Mouse (Mus musculus): Measurements from ENCODE around the gene Vmn1r86. TPM values are rescaled to one million over a fixed set of nuclear protein-coding genes. Genes with fewer than 3 reads are reported as not detected.

Vmn1r86 gene
- polyA plus RNA-seq, 1 experiment from 2014 or later: not detected

DNA sequence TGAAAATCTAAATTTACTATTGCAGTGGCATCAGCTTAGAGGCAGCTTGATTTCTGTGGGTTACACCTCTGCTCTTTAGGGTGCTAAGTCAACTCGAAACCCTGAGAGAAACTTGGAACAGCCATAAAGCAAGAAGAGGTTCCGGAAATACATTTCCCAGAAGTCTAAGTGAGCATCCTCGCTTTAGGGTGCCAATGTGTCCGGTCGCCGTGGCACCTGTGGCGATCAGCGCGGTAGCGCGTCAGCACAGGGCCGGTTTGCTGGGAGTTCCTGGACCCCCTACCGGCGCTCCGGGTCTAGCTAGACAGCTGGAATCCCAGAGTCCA lies 65.8 kb downstream of the Vmn1r86 start:
- no peaks in the 10 kb centered on the region for H3K27me3 ChIP-seq
- peaks cover 5% of the 10 kb centered on the region; the same call in 1 of the 2 replicates for H3K4me1 ChIP-seq
- H3K4me3 ChIP-seq: peak overlapping the region; percentile 62
- no peak for ATAC-seq (ENCODE audit: insufficient number of reproducible peaks, low FRiP score, low TSS enrichment, low read depth)
- WGBS: 2% methylated on average over 15 of the region's 15 CpGs
- peak overlapping the region; percentile 55 for H3K9ac ChIP-seq
- H3K27ac ChIP-seq: 0 out of 2 replicates have a peak overlapping the region, but pooled peaks have one; percentile 61
- H3K9me3 ChIP-seq: no peaks in the 10 kb centered on the region
- H3K36me3 ChIP-seq: no peaks in the 10 kb centered on the region
- peak overlapping the region; percentile 78 for H3K4me2 ChIP-seq

DNA sequence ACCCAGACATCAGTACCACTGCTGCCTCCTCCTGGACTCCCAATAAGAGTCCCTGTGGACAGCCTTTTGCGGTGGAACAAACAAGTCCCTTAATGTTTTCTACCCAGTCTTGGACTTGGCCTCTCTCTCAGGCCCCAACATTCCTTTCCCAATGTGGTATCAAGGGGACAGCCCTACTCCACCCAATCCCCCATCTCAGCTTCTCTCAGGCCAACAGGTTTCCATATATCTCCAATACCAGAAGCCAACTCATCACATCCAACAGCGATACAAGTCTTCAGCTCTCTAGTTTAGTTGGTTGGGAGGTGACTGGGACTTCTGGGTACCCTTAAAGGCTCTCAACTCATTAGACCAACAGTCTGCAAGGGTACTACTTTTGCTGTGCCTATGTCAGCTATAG lies 66.2 kb downstream of the Vmn1r86 start:
- Histone ChIP-seq H3K36me3 (no peaks in the 10 kb centered on the region), H3K27me3 (no peaks in the 10 kb centered on the region), H3K4me3 (peak overlapping the region; percentile 62; the same call in 1 of the 2 replicates), H3K4me1 (peaks cover 5% of the 10 kb centered on the region; the same call in 1 of the 2 replicates), H3K27ac (no peak overlapping the region), H3K9ac (no peak overlapping the region), H3K4me2 (peak overlapping the region; percentile 78; the same call in 1 of the 2 replicates), H3K9me3 (no peaks in the 10 kb centered on the region)
- ATAC-seq (ENCODE audit: insufficient number of reproducible peaks, low FRiP score, low TSS enrichment, low read depth): no peak
- 96% methylated on average over 2 of the region's 2 CpGs for WGBS

DNA sequence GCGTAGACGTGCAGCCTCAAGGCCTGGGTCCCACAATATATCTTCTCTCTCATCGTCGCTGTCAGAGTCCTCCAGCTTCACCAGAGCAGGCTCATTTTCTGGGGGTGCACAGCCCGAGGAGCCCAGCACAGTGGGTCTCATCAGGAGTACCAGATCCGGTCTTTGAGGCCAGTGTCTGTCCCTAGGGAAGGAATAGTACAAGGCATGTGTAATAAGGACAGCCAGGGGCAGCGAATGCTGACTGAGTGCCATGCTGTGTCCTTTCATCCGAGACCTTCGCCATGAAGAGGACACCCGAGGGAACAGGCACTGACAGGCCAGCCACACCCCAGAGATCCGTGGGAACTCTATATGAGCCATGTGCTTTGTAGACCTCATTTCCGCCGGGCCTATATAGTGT lies 66.7 kb downstream of the Vmn1r86 start:
- Histone ChIP-seq H3K27ac (no peak overlapping the region), H3K36me3 (no peaks in the 10 kb centered on the region), H3K4me1 (peaks cover 5% of the 10 kb centered on the region; the same call in 1 of the 2 replicates), H3K9ac (no peak overlapping the region), H3K4me2 (no peak overlapping the region), H3K9me3 (no peaks in the 10 kb centered on the region), H3K4me3 (no peak overlapping the region), H3K27me3 (no peaks in the 10 kb centered on the region)
- 86% methylated on average over 13 of the region's 13 CpGs for WGBS
- ATAC-seq (ENCODE audit: insufficient number of reproducible peaks, low FRiP score, low TSS enrichment, low read depth): no peak

Other genes with a start within 250 kb of the Vmn1r86 start
- gene Zfp128, start 238.7 kb downstream of the Vmn1r86 start, polyA plus RNA-seq (2015; fragmentation: Nextera tagmentation; extraction: Ambion mirVana): 4.5 and 4.9 TPM in 2 replicates
- gene Zscan22, start 222.1 kb downstream of the Vmn1r86 start, polyA plus RNA-seq (2015; fragmentation: Nextera tagmentation; extraction: Ambion mirVana): 17.3 and 17.7 TPM in 2 replicates
- 887 and 1,056 TPM in 2 replicates for gene Rps5, start 197.6 kb downstream of the Vmn1r86 start, polyA plus RNA-seq (2015; fragmentation: Nextera tagmentation; extraction: Ambion mirVana)
- 1.9 and 3.0 TPM in 2 replicates for gene Rnf225, start 192.5 kb downstream of the Vmn1r86 start, polyA plus RNA-seq (2015; fragmentation: Nextera tagmentation; extraction: Ambion mirVana)
- 13.3 and 13.5 TPM in 2 replicates for gene Zfp324, start 154.1 kb downstream of the Vmn1r86 start, polyA plus RNA-seq (2015; fragmentation: Nextera tagmentation; extraction: Ambion mirVana)
- gene Zfp446, start 142.1 kb downstream of the Vmn1r86 start, polyA plus RNA-seq (2015; fragmentation: Nextera tagmentation; extraction: Ambion mirVana): 7.4 and 7.8 TPM in 2 replicates
- gene Slc27a5, start 121.7 kb downstream of the Vmn1r86 start, polyA plus RNA-seq (2015; fragmentation: Nextera tagmentation; extraction: Ambion mirVana): 0.07 and 0.20 TPM in 2 replicates
- 189 and 243 TPM in 2 replicates for gene Trim28, start 120.8 kb downstream of the Vmn1r86 start, polyA plus RNA-seq (2015; fragmentation: Nextera tagmentation; extraction: Ambion mirVana)
- gene Zbtb45, start 109.9 kb downstream of the Vmn1r86 start, polyA plus RNA-seq (2015; fragmentation: Nextera tagmentation; extraction: Ambion mirVana): 23.7 and 25.2 TPM in 2 replicates
- gene Chmp2a, start 85.1 kb downstream of the Vmn1r86 start, polyA plus RNA-seq (2015; fragmentation: Nextera tagmentation; extraction: Ambion mirVana): 179 and 185 TPM in 2 replicates
- gene Ube2m, start 81.6 kb downstream of the Vmn1r86 start, polyA plus RNA-seq (2015; fragmentation: Nextera tagmentation; extraction: Ambion mirVana): 102 and 104 TPM in 2 replicates
- 2.5 and 3.7 TPM in 2 replicates for gene Mzf1, start 65.2 kb downstream of the Vmn1r86 start, polyA plus RNA-seq (2015; fragmentation: Nextera tagmentation; extraction: Ambion mirVana)
- gene Vmn1r85, start 24.7 kb downstream of the Vmn1r86 start, polyA plus RNA-seq (2015; fragmentation: Nextera tagmentation; extraction: Ambion mirVana): 0.04 TPM in 1 of 2 replicates, not detected in the other
- not detected in 2 replicates for gene Vmn1r87, start 20.2 kb upstream of the Vmn1r86 start, polyA plus RNA-seq (2015; fragmentation: Nextera tagmentation; extraction: Ambion mirVana)
- not detected in 2 replicates for gene Vmn1r88, start 39.7 kb upstream of the Vmn1r86 start, polyA plus RNA-seq (2015; fragmentation: Nextera tagmentation; extraction: Ambion mirVana)
- not detected in 2 replicates for gene Vmn1r89, start 93.1 kb upstream of the Vmn1r86 start, polyA plus RNA-seq (2015; fragmentation: Nextera tagmentation; extraction: Ambion mirVana)
- gene Lig1, start 157.4 kb upstream of the Vmn1r86 start, polyA plus RNA-seq (2015; fragmentation: Nextera tagmentation; extraction: Ambion mirVana): 83.4 and 85.3 TPM in 2 replicates
- gene Zswim9, start 158.8 kb upstream of the Vmn1r86 start, polyA plus RNA-seq (2015; fragmentation: Nextera tagmentation; extraction: Ambion mirVana): 9.3 and 11.0 TPM in 2 replicates
- gene Pla2g4c, start 204.7 kb upstream of the Vmn1r86 start, polyA plus RNA-seq (2015; fragmentation: Nextera tagmentation; extraction: Ambion mirVana): 0.90 and 1.0 TPM in 2 replicates

Measured in limb, embryonic 15.5 days (tissue).